Mouse (Mus musculus): ENCODE measurements around the gene Hk2. TPM values are rescaled to one million over a fixed set of nuclear protein-coding genes. Genes with fewer than 3 reads are reported as not detected.

Hk2 gene
- polyA plus RNA-seq, 1 experiment from 2014 or later, result 16.7 TPM

DNA sequence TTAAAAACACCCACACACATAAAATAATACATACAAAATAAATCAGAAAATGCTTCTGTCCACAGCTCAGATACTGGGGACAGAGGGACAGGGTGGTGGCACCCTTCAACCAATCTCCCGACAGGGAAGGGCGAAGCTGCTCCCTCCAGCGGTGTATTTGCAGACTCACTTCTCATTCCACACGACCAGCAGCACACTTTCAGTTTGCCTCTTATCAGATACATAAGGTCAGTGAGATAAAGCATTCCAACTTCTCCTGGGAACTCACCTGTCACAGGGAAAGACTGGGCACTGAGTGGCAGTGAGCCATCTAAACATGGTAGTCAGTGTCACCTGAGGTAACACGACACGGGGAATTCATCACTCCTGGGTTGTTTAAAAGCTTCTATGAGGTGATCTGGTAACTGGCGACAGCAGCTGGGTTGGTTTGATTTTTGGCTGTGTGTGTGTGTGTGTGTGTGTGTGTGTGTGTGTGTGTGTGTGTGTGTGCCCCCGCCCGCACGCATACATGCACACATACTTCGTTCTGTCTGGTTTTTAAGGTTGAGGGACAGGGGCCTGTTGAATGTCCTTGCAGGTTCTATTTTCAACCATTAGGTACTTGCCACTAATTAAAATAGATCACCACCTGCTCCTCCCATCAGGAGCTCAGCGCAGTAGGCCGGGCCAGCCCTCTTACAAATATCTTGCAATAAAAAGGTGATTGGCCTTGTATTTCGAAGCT, 20.5 kb downstream of the Hk2 start:
- no peak overlapping the region for H3K9ac ChIP-seq (ENCODE audit: low read depth, low read length)
- H3K27ac ChIP-seq (replicated peaks; ENCODE audit: low read depth, low read length), result no peak overlapping the region
- H3K27me3 ChIP-seq (replicated peaks; ENCODE audit: control insufficient read depth, insufficient read depth, low read length), result no peaks in the 10 kb centered on the region
- H3K4me2 ChIP-seq (ENCODE audit: low read depth, low read length), result no peak overlapping the region
- H3K4me3 ChIP-seq (ENCODE audit: low read depth, low read length), result no peak overlapping the region
- H3K4me1 ChIP-seq (ENCODE audit: control insufficient read depth, insufficient read depth, low read length), result no peaks in the 10 kb centered on the region
- no peak for DNase-seq (ENCODE audit: low spot score)
- peaks cover 4% of the 10 kb centered on the region; the same call in 1 of the 2 replicates for H3K36me3 ChIP-seq (ENCODE audit: control insufficient read depth, insufficient read depth, low read length)
- no peak for ATAC-seq (ENCODE audit: low read depth)
- no peaks in the 10 kb centered on the region for H3K9me3 ChIP-seq (ENCODE audit: control insufficient read depth, low read length)
- 90% methylated on average over 14 of the region's 14 CpGs for WGBS

DNA sequence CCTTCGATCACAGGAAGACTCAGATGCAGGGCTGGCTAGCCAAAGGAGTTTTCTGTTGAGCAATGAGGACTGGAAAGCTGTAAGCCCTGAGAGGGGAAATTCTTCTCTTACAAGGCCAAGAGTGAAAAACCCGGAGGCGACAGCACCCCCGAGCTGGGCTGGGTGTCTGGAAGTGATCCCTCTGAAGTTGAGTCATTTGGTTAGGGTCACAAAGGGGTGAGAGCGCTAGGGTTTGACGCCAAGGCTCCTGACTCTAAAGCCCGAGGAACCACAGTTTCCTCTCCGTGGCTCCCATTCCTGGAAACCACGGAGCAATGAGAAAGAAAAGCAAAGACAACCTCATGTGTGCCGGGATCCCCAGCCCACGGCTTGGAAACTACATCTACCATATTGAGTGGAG, 21.2 kb downstream of the Hk2 start:
- Histone ChIP-seq H3K27me3 (replicated peaks; ENCODE audit: control insufficient read depth, insufficient read depth, low read length) (no peaks in the 10 kb centered on the region), H3K4me1 (ENCODE audit: control insufficient read depth, insufficient read depth, low read length) (no peaks in the 10 kb centered on the region), H3K9ac (ENCODE audit: low read depth, low read length) (no peak overlapping the region), H3K36me3 (ENCODE audit: control insufficient read depth, insufficient read depth, low read length) (peaks cover 11% of the 10 kb centered on the region; the same call in 1 of the 2 replicates), H3K27ac (replicated peaks; ENCODE audit: low read depth, low read length) (no peak overlapping the region), H3K4me3 (ENCODE audit: low read depth, low read length) (no peak overlapping the region), H3K4me2 (ENCODE audit: low read depth, low read length) (no peak overlapping the region), H3K9me3 (ENCODE audit: control insufficient read depth, low read length) (no peaks in the 10 kb centered on the region)
- DNase-seq (ENCODE audit: low spot score) (peak; percentile 7), ATAC-seq (ENCODE audit: low read depth) (no peak)
- WGBS, result 53% methylated on average over 11 of the region's 11 CpGs

- H3K9me3 ChIP-seq (ENCODE audit: control insufficient read depth, low read length), result no peaks in the 10 kb centered on the region
- ATAC-seq (ENCODE audit: low read depth) (no peak), DNase-seq (ENCODE audit: low spot score) (no peak)
- no peak overlapping the region for H3K27ac ChIP-seq (replicated peaks; ENCODE audit: low read depth, low read length)
- H3K9ac ChIP-seq (ENCODE audit: low read depth, low read length), result no peak overlapping the region
- H3K27me3 ChIP-seq (replicated peaks; ENCODE audit: control insufficient read depth, insufficient read depth, low read length), result no peaks in the 10 kb centered on the region
- H3K4me1 ChIP-seq (ENCODE audit: control insufficient read depth, insufficient read depth, low read length), result no peaks in the 10 kb centered on the region
- H3K4me2 ChIP-seq (ENCODE audit: low read depth, low read length), result no peak overlapping the region
- H3K36me3 ChIP-seq (ENCODE audit: control insufficient read depth, insufficient read depth, low read length), result peaks cover 14% of the 10 kb centered on the region; the same call in 1 of the 2 replicates
- 93% methylated on average over 7 of the region's 7 CpGs for WGBS
- H3K4me3 ChIP-seq (ENCODE audit: low read depth, low read length), result no peak overlapping the region
Observed at GRCm38 (mm10) chr6:82751791-82752190, 22.5 kb downstream of the Hk2 start.

DNA sequence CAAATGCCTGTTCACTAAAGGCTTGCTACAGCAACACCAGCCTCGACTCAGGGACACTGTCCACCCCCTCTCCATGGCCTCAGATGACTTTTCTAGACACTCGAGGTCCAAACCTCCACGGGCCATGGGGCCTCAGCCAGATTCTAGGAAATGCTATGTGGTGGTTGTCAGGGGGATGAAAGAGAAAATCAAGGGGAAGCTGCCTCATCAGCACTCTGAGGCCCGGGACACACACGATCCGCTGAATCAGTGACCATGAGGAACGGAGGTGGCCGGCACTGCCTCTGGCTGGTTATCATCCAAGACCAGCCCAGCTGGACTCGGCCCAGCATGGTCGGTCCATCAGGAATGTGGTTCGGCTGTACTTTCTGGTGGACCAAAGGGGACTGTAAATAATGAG, 23.2 kb downstream of the Hk2 start:
- Histone ChIP-seq H3K27me3 (replicated peaks; ENCODE audit: control insufficient read depth, insufficient read depth, low read length) (no peaks in the 10 kb centered on the region), H3K36me3 (ENCODE audit: control insufficient read depth, insufficient read depth, low read length) (peaks cover 14% of the 10 kb centered on the region; the same call in 1 of the 2 replicates), H3K27ac (replicated peaks; ENCODE audit: low read depth, low read length) (no peak overlapping the region), H3K4me1 (ENCODE audit: control insufficient read depth, insufficient read depth, low read length) (no peaks in the 10 kb centered on the region), H3K4me3 (ENCODE audit: low read depth, low read length) (no peak overlapping the region), H3K9me3 (ENCODE audit: control insufficient read depth, low read length) (no peaks in the 10 kb centered on the region), H3K4me2 (ENCODE audit: low read depth, low read length) (no peak overlapping the region), H3K9ac (ENCODE audit: low read depth, low read length) (no peak overlapping the region)
- ATAC-seq (ENCODE audit: low read depth) (no peak), DNase-seq (ENCODE audit: low spot score) (no peak)
- 87% methylated on average over 11 of the region's 11 CpGs for WGBS

GRCm38 (mm10) chr6:82750063-82750462, 24.2 kb downstream of the Hk2 start:
- H3K9me3 ChIP-seq (ENCODE audit: control insufficient read depth, low read length), result no peaks in the 10 kb centered on the region
- DNase-seq (ENCODE audit: low spot score) (no peak), ATAC-seq (ENCODE audit: low read depth) (no peak)
- peaks cover 14% of the 10 kb centered on the region; the same call in 1 of the 2 replicates for H3K36me3 ChIP-seq (ENCODE audit: control insufficient read depth, insufficient read depth, low read length)
- H3K27me3 ChIP-seq (replicated peaks; ENCODE audit: control insufficient read depth, insufficient read depth, low read length), result no peaks in the 10 kb centered on the region
- H3K9ac ChIP-seq (ENCODE audit: low read depth, low read length), result no peak overlapping the region
- no peak overlapping the region for H3K4me3 ChIP-seq (ENCODE audit: low read depth, low read length)
- no peak overlapping the region for H3K4me2 ChIP-seq (ENCODE audit: low read depth, low read length)
- H3K27ac ChIP-seq (replicated peaks; ENCODE audit: low read depth, low read length), result no peak overlapping the region
- H3K4me1 ChIP-seq (ENCODE audit: control insufficient read depth, insufficient read depth, low read length), result no peaks in the 10 kb centered on the region
- WGBS, result 67% methylated on average over 2 of the region's 2 CpGs

GRCm38 (mm10) chr6:82748106-82748672, 26.1 kb downstream of the Hk2 start:
- Histone ChIP-seq H3K9me3 (ENCODE audit: control insufficient read depth, low read length) (no peaks in the 10 kb centered on the region), H3K9ac (ENCODE audit: low read depth, low read length) (no peak overlapping the region), H3K27me3 (replicated peaks; ENCODE audit: control insufficient read depth, insufficient read depth, low read length) (no peaks in the 10 kb centered on the region), H3K4me3 (ENCODE audit: low read depth, low read length) (no peak overlapping the region), H3K27ac (replicated peaks; ENCODE audit: low read depth, low read length) (no peak overlapping the region), H3K4me1 (ENCODE audit: control insufficient read depth, insufficient read depth, low read length) (no peaks in the 10 kb centered on the region), H3K36me3 (ENCODE audit: control insufficient read depth, insufficient read depth, low read length) (peaks cover 14% of the 10 kb centered on the region; the same call in 1 of the 2 replicates), H3K4me2 (ENCODE audit: low read depth, low read length) (no peak overlapping the region)
- WGBS, result 93% methylated on average over 9 of the region's 9 CpGs
- no peak for ATAC-seq (ENCODE audit: low read depth)
- DNase-seq (ENCODE audit: low spot score), result no peak

- H3K4me3 ChIP-seq (ENCODE audit: low read depth, low read length), result no peak overlapping the region
- H3K27me3 ChIP-seq (replicated peaks; ENCODE audit: control insufficient read depth, insufficient read depth, low read length), result no peaks in the 10 kb centered on the region
- H3K36me3 ChIP-seq (ENCODE audit: control insufficient read depth, insufficient read depth, low read length), result peaks cover 19% of the 10 kb centered on the region
- no peak overlapping the region for H3K9ac ChIP-seq (ENCODE audit: low read depth, low read length)
- H3K27ac ChIP-seq (replicated peaks; ENCODE audit: low read depth, low read length), result no peak overlapping the region
- ATAC-seq (ENCODE audit: low read depth) (no peak), DNase-seq (ENCODE audit: low spot score) (no peak)
- H3K9me3 ChIP-seq (ENCODE audit: control insufficient read depth, low read length), result no peaks in the 10 kb centered on the region
- H3K4me1 ChIP-seq (ENCODE audit: control insufficient read depth, insufficient read depth, low read length), result no peaks in the 10 kb centered on the region
- WGBS, result 64% methylated on average over 5 of the region's 5 CpGs
- no peak overlapping the region for H3K4me2 ChIP-seq (ENCODE audit: low read depth, low read length)
Observed at GRCm38 (mm10) chr6:82747085-82747484, 27.2 kb downstream of the Hk2 start.

DNA sequence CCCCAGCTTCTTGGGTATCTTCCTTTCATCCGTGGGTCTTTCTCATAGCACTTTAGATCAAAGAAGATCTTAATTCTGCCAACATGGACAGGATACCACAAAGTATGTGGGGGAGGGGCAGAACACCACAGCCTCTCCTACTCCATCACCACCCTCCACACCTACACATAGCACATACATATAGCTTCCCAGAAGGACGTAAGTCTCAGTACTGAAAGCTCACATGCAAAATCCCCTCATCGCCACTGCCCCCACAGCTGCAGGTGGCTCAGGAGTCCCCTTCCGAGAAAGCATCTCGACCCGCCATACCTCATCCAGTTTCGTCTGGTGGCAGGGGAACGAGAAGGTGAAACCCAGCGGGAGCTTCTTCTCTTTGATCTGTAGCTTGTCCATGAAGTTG, 29.7 kb downstream of the Hk2 start:
- WGBS, result 84% methylated on average over 9 of the region's 9 CpGs
- DNase-seq (ENCODE audit: low spot score), result no peak
- Histone ChIP-seq H3K27me3 (replicated peaks; ENCODE audit: control insufficient read depth, insufficient read depth, low read length) (no peaks in the 10 kb centered on the region), H3K9ac (ENCODE audit: low read depth, low read length) (no peak overlapping the region), H3K4me1 (ENCODE audit: control insufficient read depth, insufficient read depth, low read length) (0 out of 2 replicates have a peak, but pooled peaks cover 3% of the 10 kb centered on the region), H3K4me3 (ENCODE audit: low read depth, low read length) (no peak overlapping the region), H3K27ac (replicated peaks; ENCODE audit: low read depth, low read length) (no peak overlapping the region), H3K36me3 (ENCODE audit: control insufficient read depth, insufficient read depth, low read length) (peaks cover 23% of the 10 kb centered on the region), H3K4me2 (ENCODE audit: low read depth, low read length) (no peak overlapping the region), H3K9me3 (ENCODE audit: control insufficient read depth, low read length) (no peaks in the 10 kb centered on the region)
- no peak for ATAC-seq (ENCODE audit: low read depth)

DNA sequence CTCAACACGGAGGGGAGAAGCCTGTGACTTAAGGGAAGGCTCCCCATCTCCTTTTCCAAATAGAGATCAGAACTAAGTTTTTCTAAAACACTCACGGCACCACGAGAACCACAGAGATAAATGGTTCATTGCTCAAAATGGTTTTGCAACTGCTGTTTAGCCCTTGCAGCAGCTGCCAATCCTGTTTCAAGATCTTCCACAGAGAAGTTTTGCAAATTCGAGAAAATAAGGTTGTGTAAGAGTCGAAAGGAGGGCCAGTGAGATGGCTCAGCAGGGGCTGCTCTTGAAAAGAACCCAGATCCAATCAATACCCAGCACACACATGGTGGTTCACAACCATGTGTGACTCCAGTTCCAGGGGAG, 32.8 kb downstream of the Hk2 start:
- Histone ChIP-seq H3K4me1 (ENCODE audit: control insufficient read depth, insufficient read depth, low read length) (0 out of 2 replicates have a peak, but pooled peaks cover 3% of the 10 kb centered on the region), H3K9ac (ENCODE audit: low read depth, low read length) (no peak overlapping the region), H3K27ac (replicated peaks; ENCODE audit: low read depth, low read length) (no peak overlapping the region), H3K4me2 (ENCODE audit: low read depth, low read length) (no peak overlapping the region), H3K27me3 (replicated peaks; ENCODE audit: control insufficient read depth, insufficient read depth, low read length) (no peaks in the 10 kb centered on the region), H3K36me3 (ENCODE audit: control insufficient read depth, insufficient read depth, low read length) (peaks cover 10% of the 10 kb centered on the region), H3K9me3 (ENCODE audit: control insufficient read depth, low read length) (no peaks in the 10 kb centered on the region), H3K4me3 (ENCODE audit: low read depth, low read length) (no peak overlapping the region)
- DNase-seq (ENCODE audit: low spot score), result no peak
- ATAC-seq (ENCODE audit: low read depth), result no peak
- WGBS, result 84% methylated on average over 5 of the region's 5 CpGs
